Mouse (Mus musculus) embryo, embryonic 11 days (tissue): ENCODE data around the gene Gm45783.
"Not testable (repeated sequence)": the region's sequence is repeated elsewhere in the genome, so short reads cannot be mapped to it uniquely, and the experiment has no call there.

ENCODE experiments used
- DNase-seq: peaks from one replicate; pipeline ENCODE4 v3.0.0-alpha.2; 2015

Gm45783 gene

DNA sequence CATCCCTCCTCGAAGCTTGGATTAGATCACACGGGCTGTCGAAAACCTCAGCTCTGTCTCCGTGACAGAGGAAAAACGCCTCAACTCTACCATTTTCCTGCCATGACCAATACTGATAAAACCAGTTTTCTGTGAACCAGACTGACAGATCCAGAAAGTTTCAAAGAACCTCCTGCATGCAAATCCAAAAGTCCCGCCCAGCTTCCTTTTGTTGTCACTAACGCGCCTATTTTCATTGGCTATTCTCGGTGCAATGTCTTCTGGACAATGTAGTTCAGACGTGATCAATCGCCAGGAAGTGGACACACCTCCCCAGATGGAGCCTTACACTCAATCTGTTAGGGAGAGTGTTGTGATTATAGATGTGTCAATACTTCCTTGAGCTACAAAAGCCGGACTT, at the start of gene Gm45783:
TSS of gene Gm45783 (minus strand) at position 143 of the 400 bp plus-strand sequence.
- DNase-seq: not testable (repeated sequence)

DNA sequence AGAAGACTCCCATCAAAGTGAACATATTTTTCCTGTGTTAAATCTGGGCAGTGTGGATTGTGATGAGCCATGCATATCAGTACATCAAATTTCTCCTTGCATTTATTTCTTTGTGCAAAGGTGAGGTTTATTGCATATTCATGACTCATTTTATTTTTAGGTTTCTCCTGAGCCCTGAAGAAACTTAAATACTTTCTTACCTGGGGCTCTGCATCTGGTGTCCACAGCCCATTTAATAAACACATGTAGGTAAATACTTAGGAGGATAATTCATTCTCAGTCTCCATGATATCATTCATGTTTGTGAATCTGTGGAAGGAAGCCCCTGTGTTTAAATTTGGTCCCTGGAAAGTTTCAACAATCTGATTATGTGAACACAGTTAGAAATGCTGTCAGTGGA, 25.2 kb upstream of the Gm45783 start, which contains the start of gene Vmn2r31:
TSS of gene Vmn2r31 (minus strand) at position 101 of the 400 bp plus-strand sequence.
- DNase-seq: not testable (repeated sequence)

DNA sequence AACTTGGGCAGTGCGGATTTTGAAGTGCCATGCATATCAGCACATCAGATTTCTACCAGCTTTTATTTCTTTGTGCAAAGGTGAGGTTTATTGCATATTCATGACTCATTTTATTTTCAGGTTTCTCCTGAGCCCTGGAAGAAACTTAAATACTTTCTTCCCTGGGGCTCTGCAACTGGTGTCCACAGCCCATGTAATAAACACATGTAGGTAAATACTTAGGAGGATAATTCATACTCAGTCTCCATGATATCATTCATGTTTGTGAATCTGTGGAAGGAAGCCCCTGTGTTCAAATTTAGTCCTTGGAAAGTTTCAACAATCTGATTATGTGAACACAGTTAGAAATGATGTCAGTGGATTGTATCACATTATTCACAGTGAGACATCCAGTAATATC, 36.9 kb downstream of the Gm45783 start, which contains the start of gene Vmn2r30:
TSS of gene Vmn2r30 (minus strand) at position 101 of the 400 bp plus-strand sequence.
- not testable (repeated sequence) for DNase-seq

DNA sequence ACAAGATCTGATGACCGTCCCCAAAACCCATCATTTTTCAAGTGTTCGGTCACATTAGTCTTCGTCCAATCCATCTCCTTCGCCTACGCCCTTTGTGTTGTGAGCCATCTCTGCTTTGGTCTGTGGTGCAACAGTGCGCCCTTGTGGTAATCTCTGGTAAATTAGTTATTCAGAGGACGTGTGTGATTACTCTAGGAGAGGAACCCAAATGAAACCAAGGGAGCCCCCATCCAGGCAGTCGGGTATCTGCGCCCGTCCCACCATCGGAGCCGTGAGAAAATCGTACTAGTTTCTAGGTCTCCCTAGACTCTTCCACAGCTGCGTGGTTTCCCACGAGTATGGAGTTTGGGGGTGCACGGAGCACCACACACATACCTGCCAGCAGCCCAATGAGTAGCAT, 78.8 kb downstream of the Gm45783 start:
- peak; percentile 43 for DNase-seq
